Mouse (Mus musculus): ENCODE data around the gene Ube2h.
"Not testable (repeated sequence)": the region's sequence is repeated elsewhere in the genome, so short reads cannot be mapped to it uniquely, and the experiment has no call there.

Gene Ube2h

DNA sequence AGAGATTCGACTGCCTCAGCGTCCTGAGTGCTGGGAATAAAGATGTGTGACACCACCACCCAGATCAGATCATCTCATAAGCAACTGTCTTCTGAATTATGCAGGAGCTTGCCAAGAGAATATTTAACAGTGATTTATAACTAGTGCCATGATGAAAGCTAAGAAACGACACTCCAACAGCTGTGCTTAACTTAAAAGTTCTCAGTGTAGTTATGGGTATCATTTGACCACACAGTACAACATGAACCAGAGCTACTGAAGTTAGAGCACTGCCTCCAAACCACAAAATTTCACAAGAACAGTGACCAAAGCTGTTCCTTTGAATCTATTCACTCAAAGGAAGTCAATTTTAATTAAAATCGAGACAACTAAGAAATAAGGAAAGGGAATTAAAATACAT, 61.4 kb downstream of the Ube2h start:
- no peak for DNase-seq

DNA sequence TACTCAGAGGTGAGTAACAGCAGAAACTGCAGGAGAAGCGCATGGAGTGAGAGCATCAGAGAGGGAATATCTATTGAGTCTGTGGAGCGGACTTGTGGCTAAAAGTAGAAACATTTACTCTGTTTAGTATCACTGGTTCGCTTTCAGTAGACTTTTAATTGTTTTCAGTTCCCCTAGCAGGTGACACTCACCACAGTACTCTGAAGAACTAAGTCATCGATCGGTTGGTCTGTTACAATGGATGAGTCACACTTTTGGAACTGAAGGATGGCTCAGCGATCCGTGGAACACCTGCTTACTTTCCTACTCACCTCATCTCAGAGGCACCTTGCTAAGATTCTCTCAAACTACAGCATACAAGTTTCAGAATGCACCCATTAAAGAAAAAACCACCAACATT, 64.2 kb downstream of the Ube2h start:
- DNase-seq = no peak

DNA sequence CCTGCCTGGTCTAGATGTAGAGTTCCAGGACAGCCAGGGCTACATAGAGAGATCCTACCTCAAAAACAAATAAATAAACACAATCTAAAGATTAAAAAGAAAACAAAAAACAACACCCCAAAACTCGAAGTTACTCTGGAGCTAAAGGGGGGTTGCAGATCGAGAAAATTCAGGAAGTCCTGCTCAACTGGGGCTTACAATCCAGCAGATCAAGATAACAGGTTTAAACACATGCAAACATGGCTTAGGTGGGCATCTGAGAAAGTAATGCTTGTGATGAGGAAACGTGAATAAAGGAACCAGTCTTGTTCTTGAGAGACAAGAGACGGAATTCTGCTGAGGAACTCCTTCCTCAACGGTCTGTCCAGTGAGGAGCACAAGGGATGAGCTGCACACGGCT, 65.1 kb downstream of the Ube2h start:
- no peak for DNase-seq

DNA sequence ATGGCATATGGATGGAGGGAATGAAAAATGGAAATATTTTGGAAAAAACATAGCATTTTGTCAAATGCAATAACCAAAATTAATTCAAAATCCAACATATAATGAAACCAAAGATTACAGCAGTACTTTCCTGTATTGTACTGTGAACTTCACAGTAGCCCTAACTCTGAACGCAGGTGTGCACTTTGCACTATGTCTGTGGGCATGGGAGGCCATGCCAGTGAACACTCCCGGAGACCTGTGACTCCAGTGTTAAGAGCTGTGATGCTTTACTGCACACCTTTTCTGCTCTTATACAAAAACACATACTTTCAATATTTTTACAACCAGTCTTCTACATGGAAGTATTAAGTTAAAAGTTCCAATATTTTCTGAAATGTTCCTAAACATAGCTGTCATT, 66.3 kb downstream of the Ube2h start:
- no peak for DNase-seq

DNA sequence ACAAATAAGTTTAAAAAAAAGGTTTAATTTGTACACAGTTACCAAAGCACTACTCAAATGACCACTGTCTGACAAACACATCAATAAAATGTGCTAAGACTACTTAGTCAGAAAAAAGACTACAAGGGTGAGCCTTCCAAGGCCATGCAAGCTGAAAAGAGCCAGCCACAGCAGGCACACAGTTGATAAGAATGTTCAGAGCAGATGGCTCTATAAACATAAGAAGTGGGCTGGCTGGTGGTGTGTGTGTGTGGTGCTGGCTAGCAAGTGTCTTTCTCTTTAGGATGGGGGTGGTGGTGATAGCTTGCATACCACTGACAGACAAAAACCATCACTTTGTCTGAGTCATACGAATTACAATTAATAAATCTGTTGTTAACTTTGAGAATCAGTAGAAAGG, 67.8 kb downstream of the Ube2h start:
- no peak for DNase-seq

DNA sequence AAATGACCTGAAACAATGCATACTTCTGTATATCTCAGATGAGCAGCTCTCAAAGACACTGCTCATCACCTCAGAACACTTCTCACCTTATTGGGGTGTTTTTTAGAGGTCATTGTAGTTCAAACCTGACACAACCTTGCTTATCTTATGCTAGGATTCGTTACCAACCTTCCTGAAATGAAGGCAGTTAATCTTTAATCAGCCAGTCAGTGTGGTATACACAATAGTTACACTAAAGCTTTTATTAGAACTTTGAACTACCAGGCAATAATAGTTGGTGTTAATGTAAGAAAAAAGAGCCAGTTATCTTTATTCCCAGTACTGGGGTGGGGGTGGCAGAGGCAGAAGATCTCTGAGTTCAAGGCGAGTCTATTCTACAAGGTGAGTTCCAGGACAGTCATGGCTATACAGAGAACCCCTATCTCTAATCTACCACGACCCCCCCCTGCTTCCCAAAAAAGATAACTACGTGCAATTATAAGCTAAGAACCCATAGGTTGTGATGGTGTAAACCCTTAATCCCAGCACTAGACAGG, 72.5 kb downstream of the Ube2h start:
- no peak for DNase-seq

DNA sequence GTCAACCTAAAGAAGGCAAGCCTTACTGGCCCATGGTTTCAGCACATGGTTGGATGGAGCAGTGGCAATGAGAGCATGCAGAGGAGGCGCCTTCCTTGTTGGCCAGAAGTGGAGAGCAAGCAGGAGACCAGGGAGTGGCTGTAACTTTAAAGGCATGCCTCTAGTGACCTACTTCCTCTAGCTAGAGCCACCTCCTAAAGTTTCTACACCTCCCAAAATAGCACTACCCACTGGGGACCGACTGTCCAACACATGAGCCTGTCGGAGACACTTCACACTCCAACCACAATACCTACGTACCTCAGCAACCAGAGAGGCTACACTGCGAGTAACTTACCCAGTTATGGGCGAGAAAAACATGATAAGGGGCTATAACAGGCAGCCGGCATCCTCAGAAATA, 74.1 kb downstream of the Ube2h start:
- DNase-seq = no peak

DNA sequence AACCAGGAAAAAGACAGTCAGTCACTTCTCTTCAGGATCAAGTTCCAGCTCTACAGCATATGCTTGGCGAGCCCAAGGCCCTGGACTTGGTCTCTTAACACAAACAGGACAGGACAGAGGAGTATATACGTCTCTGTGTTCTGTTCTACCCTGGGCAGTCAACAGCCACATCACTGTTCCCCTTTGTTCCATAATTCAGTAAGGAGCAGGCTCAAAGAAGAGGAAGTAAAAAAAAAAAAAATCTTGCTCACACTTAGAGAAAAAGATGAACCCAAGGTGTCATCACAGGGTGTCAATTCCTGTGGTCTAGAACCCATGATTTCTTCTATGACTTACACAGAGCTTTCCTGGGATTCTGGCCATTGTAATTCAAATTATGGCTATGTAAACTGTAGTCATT, 75.4 kb downstream of the Ube2h start:
- no peak for DNase-seq

DNA sequence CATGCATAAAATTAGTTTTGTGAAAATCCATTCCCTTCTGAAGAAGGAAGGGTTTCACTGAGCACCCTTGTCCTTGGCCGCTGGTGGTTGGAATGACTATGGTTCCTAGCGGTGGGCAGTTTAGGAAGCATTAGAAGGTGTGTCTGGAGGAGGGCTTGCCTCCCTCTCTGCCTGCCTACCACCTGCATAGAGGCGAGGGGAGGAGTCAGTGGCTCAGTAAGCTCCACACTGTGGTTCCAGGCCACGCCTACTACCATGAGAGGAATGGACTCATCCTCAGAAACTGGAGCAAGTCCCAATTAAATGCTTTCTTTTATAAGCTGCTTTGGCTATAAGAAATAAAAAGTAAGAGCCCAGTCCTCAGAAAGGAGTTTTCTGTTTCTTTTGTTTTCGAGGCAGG, 76.0 kb downstream of the Ube2h start:
- DNase-seq = no peak

DNA sequence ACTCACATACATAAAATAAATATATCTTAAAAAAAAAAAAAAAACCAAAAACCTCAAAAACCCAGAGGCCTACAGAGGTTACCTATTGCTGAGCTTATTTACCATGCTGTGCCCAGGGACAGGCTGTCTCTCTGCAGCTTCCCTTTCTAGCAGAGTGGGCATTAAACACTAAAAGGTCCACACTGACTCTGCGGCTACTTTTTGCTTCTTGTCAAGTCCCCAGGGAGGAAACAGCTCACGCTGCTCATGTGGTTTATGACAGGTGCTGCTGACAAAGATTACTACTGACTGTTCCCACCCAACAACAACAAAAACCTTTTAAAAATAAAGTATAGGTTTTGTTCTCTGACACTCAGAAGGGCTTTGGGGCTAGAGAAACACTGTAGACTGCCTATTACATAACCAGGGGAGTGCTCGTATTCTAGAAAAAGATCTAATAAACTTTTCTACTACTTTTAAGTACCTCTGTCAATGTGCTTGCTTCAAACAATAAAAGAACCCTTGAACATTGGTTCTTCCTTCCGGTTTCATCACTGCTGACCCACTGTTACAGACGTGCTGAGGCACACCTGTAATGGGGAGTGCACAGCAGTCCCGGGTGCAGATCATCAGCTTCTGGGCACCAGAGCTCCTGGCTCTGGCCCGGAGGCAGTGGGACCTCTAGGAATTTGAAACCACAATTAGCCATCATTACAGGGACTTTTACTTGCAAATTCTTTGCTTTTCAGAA, 77.2 kb downstream of the Ube2h start:
- no peak for DNase-seq

DNA sequence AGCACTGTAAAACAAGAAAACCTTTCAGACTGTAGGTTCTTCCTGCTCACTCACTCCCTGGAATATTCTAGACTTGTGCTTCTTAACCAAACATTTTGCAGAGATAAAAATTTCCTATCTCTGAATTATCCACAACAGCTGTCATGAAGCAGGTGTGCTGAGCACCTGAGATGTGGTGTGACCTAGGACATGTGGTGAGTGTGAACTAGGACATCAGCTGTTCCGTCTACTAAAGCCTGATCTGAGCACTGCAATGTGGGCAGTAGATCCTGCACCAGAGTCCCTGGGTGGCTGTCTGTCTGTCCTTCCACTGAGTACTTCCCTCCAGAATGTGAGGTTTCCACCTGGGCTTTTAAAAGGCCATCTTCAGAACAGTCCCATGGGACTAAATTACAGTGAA, 79.6 kb downstream of the Ube2h start:
- DNase-seq = no peak

DNA sequence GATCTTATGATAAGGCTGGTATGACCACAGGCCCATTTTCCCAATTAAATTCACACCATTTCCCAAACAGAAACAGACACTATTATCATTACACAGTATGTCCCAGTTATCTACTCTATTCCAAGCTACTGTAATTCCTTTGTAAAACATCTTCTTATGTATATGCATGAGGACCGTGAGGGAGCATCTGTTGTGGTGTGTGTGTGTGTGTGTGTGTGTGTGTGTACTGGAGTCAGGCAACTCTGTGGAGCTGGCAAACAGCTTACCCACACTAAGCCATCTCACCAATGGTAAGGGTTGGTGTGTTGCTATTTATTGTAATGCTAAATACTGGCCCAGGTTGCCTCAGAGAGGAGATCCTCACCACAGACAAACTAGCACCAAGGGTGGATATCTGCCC, 82.0 kb downstream of the Ube2h start:
- no peak for DNase-seq

DNA sequence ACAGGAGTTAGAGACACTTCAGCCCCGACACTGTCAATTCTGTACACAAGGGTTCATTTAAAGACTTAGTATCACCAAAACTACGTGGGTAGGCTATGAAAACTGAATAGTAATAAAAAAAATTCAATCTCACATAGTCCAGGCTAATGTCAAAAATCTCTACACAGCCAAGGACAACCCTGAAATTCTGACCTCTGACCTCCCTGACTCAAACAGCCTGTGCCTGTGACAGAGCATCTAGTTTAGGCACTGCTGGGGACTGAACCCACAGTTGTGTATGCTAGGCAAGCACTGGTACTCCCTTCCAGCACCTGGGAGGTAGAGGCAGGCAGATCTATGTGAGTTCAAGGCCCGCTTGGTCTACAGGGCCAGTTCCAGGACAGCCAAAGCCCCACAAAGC, 86.8 kb downstream of the Ube2h start:
- DNase-seq = no peak

DNA sequence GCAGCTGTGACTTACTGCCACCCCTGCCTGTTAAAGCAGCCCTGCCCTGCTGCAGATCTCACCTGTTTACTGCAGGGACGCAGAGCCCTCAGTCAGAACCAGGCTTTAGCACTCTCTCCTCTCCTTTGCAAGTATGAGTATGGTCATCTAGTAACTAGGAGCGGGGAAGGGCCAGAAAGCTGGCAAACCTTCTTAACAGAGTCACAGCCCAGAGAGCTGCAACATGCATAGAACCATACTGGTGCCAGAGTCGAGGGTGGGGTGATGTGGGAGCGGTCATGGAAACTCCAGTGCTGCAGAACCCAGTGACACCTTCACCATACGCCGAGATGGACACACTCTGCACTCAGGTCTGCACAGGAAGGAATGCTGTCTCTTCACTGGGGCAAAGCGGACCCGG, 91.9 kb downstream of the Ube2h start:
- DNase-seq = no peak

DNA sequence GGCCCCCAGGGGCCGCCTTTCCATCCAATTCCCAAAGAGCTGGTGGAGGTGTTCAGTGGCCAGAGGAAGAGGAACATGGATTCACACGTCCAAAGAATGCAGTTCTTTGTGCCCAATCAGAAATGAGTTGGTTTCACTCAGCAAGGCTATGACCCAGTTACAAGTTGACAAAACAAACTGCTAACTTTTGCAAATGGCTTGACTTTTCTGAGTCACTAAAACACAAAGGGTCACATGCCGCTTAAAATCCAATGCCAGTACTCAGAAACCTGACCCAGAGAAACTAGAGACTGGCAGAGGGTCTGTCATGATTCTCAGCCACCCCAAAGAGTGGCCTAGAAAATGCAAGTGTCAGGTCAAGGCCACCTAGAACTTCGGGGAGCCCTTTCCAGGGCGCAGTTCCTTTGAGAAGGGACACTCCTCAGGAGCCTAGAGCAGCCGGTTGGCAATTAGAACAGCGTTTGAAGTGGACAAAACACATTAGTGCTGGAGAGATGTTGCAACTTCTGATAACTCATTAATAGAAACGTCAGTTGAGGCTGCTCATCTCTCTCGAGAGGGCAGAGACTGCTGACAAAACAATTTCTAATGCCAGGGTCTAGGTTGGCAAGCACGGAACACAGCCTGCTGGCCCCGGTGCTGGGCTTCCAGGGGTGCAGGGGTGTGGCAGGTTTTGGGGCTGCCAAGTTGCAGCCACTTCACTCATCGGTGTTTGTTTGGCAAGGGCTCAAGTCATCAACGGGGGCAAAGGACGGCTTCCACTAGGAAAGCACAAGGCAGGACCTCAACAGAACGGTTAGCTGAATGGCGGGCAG, 92.5 kb downstream of the Ube2h start:
- peak; percentile 6 for DNase-seq

DNA sequence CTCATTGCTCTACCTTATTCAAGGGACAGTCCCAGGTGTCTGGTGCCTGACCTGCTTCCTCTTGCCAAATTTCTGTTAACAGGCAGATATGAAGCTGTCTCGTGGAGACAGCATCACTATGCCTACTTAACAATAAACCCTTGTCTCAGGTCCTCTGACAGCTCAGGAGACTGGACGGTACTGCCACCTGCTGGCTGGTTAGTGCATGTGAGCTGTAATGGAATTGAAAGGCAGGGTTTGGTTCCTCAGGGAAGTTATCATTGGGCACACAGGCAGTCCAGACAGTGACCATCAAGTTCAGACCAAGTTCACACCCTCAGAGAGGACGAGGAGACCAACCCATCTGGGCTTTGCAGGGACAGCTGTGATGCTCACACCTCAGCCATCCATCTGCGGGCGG, 93.6 kb downstream of the Ube2h start:
- DNase-seq = peak; percentile 81

DNA sequence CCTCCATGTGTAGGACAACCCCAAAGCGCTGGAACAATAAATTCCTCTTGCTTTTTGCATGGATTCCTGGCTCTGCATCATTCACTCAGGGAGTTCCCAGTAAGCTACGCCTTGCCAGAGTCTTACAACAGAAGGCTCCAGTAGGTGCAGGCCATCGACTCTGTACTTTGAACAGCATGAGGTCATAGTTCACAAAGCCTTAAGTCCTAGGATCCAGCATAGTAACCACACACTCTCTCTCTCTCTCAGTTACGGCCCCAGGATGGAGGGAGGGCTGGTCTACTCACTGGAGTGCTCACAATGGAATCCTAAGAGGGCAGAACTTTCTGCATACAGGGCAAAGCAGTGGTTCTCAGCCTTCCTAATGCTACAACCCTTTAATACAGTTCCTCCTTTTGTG, 95.5 kb downstream of the Ube2h start:
- no peak for DNase-seq

DNA sequence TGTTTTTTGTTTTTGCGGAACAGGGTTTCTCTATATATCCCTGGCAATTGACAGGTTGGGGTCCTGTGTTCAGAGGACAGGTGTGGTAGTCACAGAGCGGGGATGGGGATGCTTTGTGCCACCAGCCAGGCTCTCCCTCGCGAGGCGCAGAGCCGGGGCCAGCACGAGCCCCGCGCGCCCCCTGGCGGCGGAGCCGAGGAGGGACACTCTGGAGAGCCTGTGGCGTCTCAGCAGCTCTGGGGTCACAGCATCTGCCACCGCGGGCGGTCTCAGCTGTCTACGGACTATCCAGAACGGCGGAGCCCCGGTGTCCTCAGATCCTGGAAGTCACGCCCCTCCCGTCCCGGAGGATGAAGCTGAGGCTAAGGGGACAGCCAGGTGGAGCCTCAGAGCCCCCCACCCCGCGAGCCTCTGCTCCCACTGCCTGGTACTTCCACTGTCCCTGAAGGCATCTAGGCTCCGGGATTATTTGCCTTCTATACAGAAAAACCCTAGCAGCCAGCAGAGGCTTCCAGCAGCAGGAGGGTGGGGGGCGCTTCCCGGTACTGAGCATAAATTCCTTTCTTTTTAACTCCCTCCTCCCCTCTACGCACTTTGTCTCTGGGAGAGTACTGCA, 98.6 kb downstream of the Ube2h start:
- peak; percentile 78 for DNase-seq

DNA sequence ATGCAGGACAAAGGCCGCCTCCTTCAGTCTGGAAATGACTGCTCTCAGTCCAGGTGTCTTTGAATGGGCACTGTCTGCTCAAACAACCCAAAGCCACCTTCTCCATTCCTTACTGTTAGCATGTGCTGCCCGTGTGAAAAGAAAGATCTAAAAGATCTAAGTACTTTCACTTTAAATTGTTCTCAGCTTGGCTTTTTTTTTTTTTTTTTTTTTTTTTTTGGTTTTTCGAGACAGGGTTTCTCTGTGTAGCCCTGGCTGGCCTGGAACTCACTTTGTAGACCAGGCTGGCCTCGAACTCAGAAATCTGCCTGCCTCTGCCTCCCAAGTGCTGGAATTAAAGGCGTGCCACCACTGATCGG, 99.2 kb downstream of the Ube2h start:
- not testable (repeated sequence) for DNase-seq

DNA sequence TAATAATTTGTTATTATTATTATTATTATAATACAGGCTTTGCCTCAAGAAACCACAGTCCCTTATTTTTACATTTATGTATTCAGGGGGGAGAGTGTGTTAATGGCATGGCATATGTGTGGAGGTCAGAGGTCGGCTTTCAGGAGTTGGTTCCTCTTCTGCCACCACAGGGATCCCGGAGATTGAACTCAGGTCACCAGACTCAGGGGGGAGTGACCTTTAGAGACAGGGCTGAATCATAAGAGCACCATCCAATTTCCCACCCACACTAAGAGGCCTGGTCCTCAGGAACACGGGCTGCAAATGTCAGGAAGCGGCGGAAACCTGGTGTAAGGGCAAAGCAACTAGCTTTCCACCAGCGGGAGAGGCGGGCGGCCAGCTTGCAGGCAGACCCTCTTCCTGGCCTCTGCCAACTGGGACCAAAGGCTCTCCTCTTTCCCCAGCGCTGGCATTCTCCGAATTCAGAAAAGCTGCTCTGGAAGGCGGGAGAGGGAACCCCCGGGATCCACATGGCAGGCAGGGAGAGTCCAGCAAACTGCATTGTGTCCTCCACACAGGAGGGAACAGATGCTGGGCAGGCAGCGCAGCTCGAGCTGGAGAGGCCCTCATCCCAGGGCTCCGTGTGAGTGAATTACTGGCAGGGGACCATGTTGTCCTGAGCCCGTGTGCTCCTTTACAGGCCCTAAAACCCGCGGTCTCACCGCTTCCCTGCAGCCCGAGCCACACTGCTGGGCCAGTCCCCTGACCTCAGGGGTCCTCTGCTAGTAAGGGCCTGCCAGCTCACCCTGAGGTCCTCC, 99.8 kb downstream of the Ube2h start:
- no peak for DNase-seq

DNA sequence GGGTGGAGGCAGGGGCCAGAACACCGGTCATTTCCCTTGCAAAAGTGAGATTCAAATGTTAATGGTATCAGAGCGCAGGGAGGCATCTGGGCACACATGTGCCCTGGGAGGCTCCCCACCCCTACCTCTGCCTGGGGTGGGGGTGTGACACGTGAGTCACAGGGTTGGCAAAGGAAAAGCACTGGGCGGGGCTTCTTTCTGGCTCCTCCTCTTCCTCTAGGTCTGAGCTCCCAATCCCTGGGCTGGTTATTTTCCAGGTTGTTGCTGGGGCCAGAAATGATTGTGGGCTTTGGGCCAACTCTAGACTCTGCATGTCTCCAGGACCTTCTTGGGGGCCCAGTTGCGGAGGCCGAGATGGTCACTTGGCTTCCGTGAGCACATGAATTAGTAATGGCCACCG, 108.2 kb downstream of the Ube2h start:
- no peak for DNase-seq

DNA sequence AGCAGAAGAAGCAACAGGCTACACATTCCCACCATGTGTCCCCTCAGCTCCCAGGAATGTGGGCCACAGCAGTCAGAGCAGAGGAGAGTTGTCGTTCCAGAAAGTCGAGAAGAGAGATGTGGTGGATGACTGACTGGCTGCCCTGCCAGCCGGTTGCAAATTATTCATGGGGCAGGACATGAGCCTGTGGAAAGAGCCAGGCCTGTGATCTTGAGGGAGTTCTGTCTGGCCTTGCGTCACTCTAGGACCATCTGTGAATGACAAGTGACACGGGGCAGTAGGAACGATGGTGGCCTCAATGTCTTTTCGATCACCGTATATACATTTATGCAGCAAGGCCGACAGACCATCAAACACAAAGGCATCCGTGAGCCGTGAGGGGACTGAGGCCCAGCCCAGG, 108.7 kb downstream of the Ube2h start:
- DNase-seq = no peak

DNA sequence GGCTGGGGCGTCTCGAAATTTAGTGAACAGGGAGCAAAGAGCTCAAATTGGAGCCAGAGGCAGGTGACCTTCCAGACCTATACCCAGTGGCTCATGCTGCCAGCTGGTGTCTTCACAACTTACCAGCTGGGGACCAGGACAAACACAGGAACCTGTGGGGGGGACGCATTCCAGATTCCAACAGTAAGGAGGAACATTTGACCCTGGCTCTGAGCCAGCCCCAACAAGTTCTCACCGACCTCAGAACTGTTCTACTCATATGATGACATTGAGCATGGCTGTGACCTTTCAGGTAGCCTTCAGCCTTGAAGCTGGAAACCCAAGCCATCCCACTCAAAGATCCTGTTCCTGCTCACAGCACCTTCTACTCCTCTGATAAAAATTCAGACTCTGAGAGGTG, 120.7 kb downstream of the Ube2h start:
- DNase-seq = no peak

Data from lung, postnatal 14 days (tissue).